Mouse (Mus musculus): ENCODE results near the gene Olfm1.

DNA sequence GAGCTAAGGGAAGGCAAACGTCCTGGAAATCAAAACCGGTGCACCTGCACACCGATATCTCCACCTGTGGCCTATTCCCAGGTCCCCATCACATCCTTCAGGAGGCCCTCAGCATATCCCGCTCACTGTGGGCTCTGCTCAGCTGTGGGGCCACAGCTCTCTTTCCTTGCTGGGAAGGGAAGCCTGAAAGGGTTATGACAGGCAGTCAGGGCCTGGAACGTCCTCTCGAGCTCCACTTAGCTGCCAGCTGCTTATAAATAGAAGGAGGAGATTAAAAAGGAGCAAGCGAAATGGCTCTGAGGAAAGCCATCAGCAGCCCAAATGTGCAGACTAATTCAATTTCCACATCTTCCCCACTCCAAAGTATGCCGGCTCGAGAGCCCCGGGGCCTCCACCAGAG lies 86.1 kb downstream of the Olfm1 start:
- no peak for TF ChIP-seq EP300 (IDR thresholded peaks at IDR 0.05; ENCODE audit: low read depth)
- no peak for TF ChIP-seq CTCF (IDR thresholded peaks at IDR 0.05; ENCODE audit: low read depth)

All from heart, postnatal 0 days (tissue).